Mouse (Mus musculus): ENCODE data around the gene Dda1. TPM values are rescaled to one million over a fixed set of nuclear protein-coding genes. Genes with fewer than 3 reads are reported as not detected.

Gene Dda1
- polyA plus RNA-seq, 1 experiment from 2014 or later = 207 TPM

DNA sequence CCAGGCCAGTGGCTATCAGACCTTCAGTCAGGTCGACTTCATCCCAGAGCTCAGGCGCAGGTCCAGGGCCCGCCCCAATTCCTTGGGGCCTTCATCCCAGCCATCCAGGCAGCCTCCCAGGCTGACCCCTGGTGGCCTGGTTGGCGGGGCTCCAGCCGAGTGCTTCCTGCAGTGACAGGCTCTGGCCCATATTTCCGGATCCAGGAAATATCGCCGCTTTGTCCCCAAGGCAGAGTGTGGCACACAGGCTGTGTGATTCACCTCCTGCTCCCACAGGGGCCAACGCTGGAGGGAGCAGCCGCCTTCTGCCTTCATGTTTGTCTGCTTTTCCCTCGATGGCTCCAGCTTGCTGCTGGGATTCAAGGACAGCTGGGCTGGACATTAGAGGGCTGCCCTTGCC lies 27.5 kb downstream of the Dda1 start:
- H3K9ac ChIP-seq (ENCODE audit: low read length) = no peak overlapping the region
- peaks cover 29% of the 10 kb centered on the region for H3K36me3 ChIP-seq (ENCODE audit: control insufficient read depth, insufficient read depth, low read length)
- no peaks in the 10 kb centered on the region for H3K4me1 ChIP-seq (ENCODE audit: control insufficient read depth, insufficient read depth, low read length)
- ATAC-seq = no peak
- no peak overlapping the region for H3K4me3 ChIP-seq (ENCODE audit: low read depth, low read length)
- no peak overlapping the region for H3K27ac ChIP-seq (ENCODE audit: low read depth, low read length)
- WGBS = 67% methylated on average over 11 of the region's 11 CpGs
- no peak for DNase-seq (ENCODE audit: low spot score)
- no peak overlapping the region for H3K4me2 ChIP-seq (ENCODE audit: low read length)
- H3K9me3 ChIP-seq (replicated peaks; ENCODE audit: control insufficient read depth, low read length) = no peaks in the 10 kb centered on the region
- H3K27me3 ChIP-seq (replicated peaks; ENCODE audit: control insufficient read depth, insufficient read depth, low read length) = no peaks in the 10 kb centered on the region

- Histone ChIP-seq H3K4me2 (ENCODE audit: low read length) (no peak overlapping the region), H3K36me3 (ENCODE audit: control insufficient read depth, insufficient read depth, low read length) (peaks cover 22% of the 10 kb centered on the region), H3K4me1 (ENCODE audit: control insufficient read depth, insufficient read depth, low read length) (no peaks in the 10 kb centered on the region), H3K27me3 (replicated peaks; ENCODE audit: control insufficient read depth, insufficient read depth, low read length) (no peaks in the 10 kb centered on the region), H3K9me3 (replicated peaks; ENCODE audit: control insufficient read depth, low read length) (no peaks in the 10 kb centered on the region), H3K27ac (ENCODE audit: low read depth, low read length) (no peak overlapping the region), H3K9ac (ENCODE audit: low read length) (no peak overlapping the region), H3K4me3 (ENCODE audit: low read depth, low read length) (no peak overlapping the region)
- no peak for DNase-seq (ENCODE audit: low spot score)
- ATAC-seq = no peak
- WGBS = 93% methylated on average over 1 of the region's 1 CpGs
These were observed 28.2 kb downstream of the Dda1 start for GRCm38 (mm10) chr8:71497077-71497645.

DNA sequence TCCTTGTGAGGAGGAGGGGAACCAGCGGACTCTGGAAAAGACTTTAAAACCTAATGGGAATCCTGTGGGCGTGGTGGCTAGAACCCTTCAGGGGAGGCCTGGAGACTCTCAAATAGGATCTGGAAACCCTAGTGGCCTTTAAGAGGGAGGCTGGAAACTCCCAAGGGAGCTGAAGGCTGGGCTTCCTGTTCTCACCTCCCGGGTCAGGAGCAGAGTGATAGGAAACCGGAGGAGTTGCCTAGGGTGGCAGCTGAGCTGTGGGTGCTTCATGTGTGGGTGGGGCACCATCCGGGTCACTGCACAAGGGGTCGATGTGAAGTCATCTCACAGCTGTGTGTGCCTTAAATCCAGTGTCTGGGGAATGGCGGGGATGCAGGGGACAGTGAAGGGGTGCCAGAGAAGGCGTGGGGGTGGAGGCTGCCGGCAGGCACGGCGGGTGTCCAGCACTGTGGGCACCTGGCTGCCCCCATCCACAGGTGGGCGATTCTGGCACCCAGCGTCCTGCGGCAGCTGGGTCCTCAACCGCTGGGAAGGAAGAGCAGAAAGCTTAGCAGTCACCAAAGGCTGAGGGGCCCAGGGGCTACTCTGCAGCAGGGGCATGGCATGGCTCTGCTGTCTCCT lies 29.0 kb downstream of the Dda1 start:
- no peak overlapping the region for H3K27ac ChIP-seq (ENCODE audit: low read depth, low read length)
- H3K4me3 ChIP-seq (ENCODE audit: low read depth, low read length) = no peak overlapping the region
- 30% methylated on average over 15 of the region's 15 CpGs for WGBS
- H3K4me1 ChIP-seq (ENCODE audit: control insufficient read depth, insufficient read depth, low read length) = no peaks in the 10 kb centered on the region
- ATAC-seq = no peak
- H3K27me3 ChIP-seq (replicated peaks; ENCODE audit: control insufficient read depth, insufficient read depth, low read length) = no peaks in the 10 kb centered on the region
- H3K9ac ChIP-seq (ENCODE audit: low read length) = no peak overlapping the region
- no peak overlapping the region for H3K4me2 ChIP-seq (ENCODE audit: low read length)
- H3K36me3 ChIP-seq (ENCODE audit: control insufficient read depth, insufficient read depth, low read length) = peaks cover 14% of the 10 kb centered on the region; the same call in 1 of the 2 replicates
- no peaks in the 10 kb centered on the region for H3K9me3 ChIP-seq (replicated peaks; ENCODE audit: control insufficient read depth, low read length)
- no peak for DNase-seq (ENCODE audit: low spot score)

- DNase-seq (ENCODE audit: low spot score) = no peak
- WGBS = 52% methylated on average over 15 of the region's 16 CpGs
- no peak overlapping the region for H3K4me2 ChIP-seq (ENCODE audit: low read length)
- H3K27ac ChIP-seq (ENCODE audit: low read depth, low read length) = no peak overlapping the region
- no peaks in the 10 kb centered on the region for H3K27me3 ChIP-seq (replicated peaks; ENCODE audit: control insufficient read depth, insufficient read depth, low read length)
- H3K4me3 ChIP-seq (ENCODE audit: low read depth, low read length) = no peak overlapping the region
- H3K9me3 ChIP-seq (replicated peaks; ENCODE audit: control insufficient read depth, low read length) = no peaks in the 10 kb centered on the region
- no peaks in the 10 kb centered on the region for H3K4me1 ChIP-seq (ENCODE audit: control insufficient read depth, insufficient read depth, low read length)
- H3K9ac ChIP-seq (ENCODE audit: low read length) = no peak overlapping the region
- no peak for ATAC-seq
- 0 out of 2 replicates have a peak, but pooled peaks cover 7% of the 10 kb centered on the region for H3K36me3 ChIP-seq (ENCODE audit: control insufficient read depth, insufficient read depth, low read length)
These were observed 30.1 kb downstream of the Dda1 start for GRCm38 (mm10) chr8:71498816-71499690.

DNA sequence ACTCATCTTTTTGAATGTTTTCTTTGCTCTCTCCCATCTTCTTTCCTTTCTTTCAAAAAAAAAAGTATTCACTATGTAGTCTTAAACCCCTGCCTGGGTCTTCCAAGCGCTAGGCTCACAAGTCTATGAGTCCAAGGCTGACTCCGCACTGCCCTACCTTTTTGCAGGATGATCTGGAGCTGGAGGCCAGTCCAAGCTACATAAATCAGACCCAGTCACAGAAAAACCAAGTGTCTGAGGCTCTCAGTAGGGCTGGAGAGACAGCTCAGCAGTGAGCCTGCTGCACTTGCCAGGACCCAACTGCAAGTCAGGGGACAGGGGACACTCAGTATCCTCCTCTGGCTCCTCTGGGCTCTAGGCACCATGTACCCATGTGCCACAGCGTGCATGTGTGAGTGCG lies 35.4 kb downstream of the Dda1 start:
- DNase-seq (ENCODE audit: low spot score) (no peak), ATAC-seq (no peak)
- Histone ChIP-seq H3K9ac (ENCODE audit: low read length) (no peak overlapping the region), H3K27ac (ENCODE audit: low read depth, low read length) (no peak overlapping the region), H3K27me3 (replicated peaks; ENCODE audit: control insufficient read depth, insufficient read depth, low read length) (peaks cover 32% of the 10 kb centered on the region), H3K36me3 (ENCODE audit: control insufficient read depth, insufficient read depth, low read length) (no peaks in the 10 kb centered on the region), H3K4me1 (ENCODE audit: control insufficient read depth, insufficient read depth, low read length) (no peaks in the 10 kb centered on the region), H3K4me2 (ENCODE audit: low read length) (no peak overlapping the region), H3K9me3 (replicated peaks; ENCODE audit: control insufficient read depth, low read length) (no peaks in the 10 kb centered on the region), H3K4me3 (ENCODE audit: low read depth, low read length) (no peak overlapping the region)
- 90% methylated on average over 4 of the region's 4 CpGs for WGBS

DNA sequence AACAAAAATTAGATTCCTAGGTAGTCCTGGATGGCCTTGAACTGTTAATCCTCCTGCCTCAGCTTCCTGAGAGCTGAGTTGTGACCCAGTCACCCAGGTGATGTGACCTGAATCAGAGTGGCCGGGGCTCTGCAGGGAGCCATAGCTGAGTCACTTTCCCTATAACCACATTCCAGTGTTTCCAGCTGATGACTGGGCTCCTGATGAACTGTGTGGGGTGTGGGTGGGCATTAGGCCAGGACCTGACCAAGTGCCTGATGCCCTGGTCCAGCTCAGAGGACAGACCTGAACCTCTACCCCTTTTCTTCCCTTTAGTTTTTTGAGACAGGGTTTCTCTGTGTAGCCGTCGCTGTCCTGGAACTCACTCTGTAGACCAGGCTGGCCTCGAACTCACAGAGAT lies 36.3 kb downstream of the Dda1 start:
- Histone ChIP-seq H3K4me1 (ENCODE audit: control insufficient read depth, insufficient read depth, low read length) (no peaks in the 10 kb centered on the region), H3K36me3 (ENCODE audit: control insufficient read depth, insufficient read depth, low read length) (no peaks in the 10 kb centered on the region), H3K27me3 (replicated peaks; ENCODE audit: control insufficient read depth, insufficient read depth, low read length) (peaks cover 32% of the 10 kb centered on the region), H3K9me3 (replicated peaks; ENCODE audit: control insufficient read depth, low read length) (no peaks in the 10 kb centered on the region), H3K27ac (ENCODE audit: low read depth, low read length) (no peak overlapping the region), H3K4me3 (ENCODE audit: low read depth, low read length) (no peak overlapping the region), H3K4me2 (ENCODE audit: low read length) (no peak overlapping the region), H3K9ac (ENCODE audit: low read length) (no peak overlapping the region)
- 89% methylated on average over 4 of the region's 4 CpGs for WGBS
- DNase-seq (ENCODE audit: low spot score) (no peak), ATAC-seq (no peak)

DNA sequence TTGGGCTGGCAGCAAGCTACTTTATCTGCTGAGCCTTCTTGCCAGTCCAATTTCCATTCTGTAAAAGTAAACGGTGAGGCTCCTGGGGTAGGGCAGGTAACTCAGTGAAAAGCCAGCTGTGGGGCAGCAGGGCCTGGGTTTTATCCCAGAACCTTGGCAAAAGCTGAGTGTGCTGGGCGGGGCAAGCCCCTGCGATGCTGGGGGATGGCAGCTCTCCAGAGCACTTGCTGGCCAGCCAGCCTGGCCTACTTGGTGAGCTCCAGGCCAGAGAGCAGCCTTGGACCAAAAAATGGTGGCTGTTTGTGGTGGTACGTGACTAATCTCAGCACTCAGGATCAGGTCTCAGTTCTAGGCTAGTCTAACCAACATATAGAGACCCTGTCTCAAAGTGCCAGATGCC lies 37.0 kb downstream of the Dda1 start:
- Histone ChIP-seq H3K27ac (ENCODE audit: low read depth, low read length) (no peak overlapping the region), H3K4me1 (ENCODE audit: control insufficient read depth, insufficient read depth, low read length) (no peaks in the 10 kb centered on the region), H3K36me3 (ENCODE audit: control insufficient read depth, insufficient read depth, low read length) (no peaks in the 10 kb centered on the region), H3K9ac (ENCODE audit: low read length) (no peak overlapping the region), H3K9me3 (replicated peaks; ENCODE audit: control insufficient read depth, low read length) (no peaks in the 10 kb centered on the region), H3K27me3 (replicated peaks; ENCODE audit: control insufficient read depth, insufficient read depth, low read length) (peaks cover 32% of the 10 kb centered on the region), H3K4me2 (ENCODE audit: low read length) (no peak overlapping the region), H3K4me3 (ENCODE audit: low read depth, low read length) (no peak overlapping the region)
- WGBS = 82% methylated on average over 4 of the region's 4 CpGs
- DNase-seq (ENCODE audit: low spot score) (no peak), ATAC-seq (no peak)

- ATAC-seq (peak; percentile 90), DNase-seq (ENCODE audit: low spot score) (peak; percentile 94)
- peak overlapping the region; percentile 29 for H3K4me3 ChIP-seq (ENCODE audit: low read depth, low read length)
- no peaks in the 10 kb centered on the region for H3K9me3 ChIP-seq (replicated peaks; ENCODE audit: control insufficient read depth, low read length)
- no peaks in the 10 kb centered on the region for H3K4me1 ChIP-seq (ENCODE audit: control insufficient read depth, insufficient read depth, low read length)
- no peaks in the 10 kb centered on the region for H3K36me3 ChIP-seq (ENCODE audit: control insufficient read depth, insufficient read depth, low read length)
- H3K4me2 ChIP-seq (ENCODE audit: low read length) = peak overlapping the region; percentile 56
- H3K27me3 ChIP-seq (replicated peaks; ENCODE audit: control insufficient read depth, insufficient read depth, low read length) = peaks cover 32% of the 10 kb centered on the region
- H3K9ac ChIP-seq (ENCODE audit: low read length) = peak overlapping the region; percentile 45
- no peak overlapping the region for H3K27ac ChIP-seq (ENCODE audit: low read depth, low read length)
- WGBS = 0% methylated on average over 59 of the region's 61 CpGs
These were observed 38.6 kb downstream of the Dda1 start for GRCm38 (mm10) chr8:71507589-71508104.
